ENCODE assay signal across 19 mouse cellular contexts in the genomic region with DNA sequence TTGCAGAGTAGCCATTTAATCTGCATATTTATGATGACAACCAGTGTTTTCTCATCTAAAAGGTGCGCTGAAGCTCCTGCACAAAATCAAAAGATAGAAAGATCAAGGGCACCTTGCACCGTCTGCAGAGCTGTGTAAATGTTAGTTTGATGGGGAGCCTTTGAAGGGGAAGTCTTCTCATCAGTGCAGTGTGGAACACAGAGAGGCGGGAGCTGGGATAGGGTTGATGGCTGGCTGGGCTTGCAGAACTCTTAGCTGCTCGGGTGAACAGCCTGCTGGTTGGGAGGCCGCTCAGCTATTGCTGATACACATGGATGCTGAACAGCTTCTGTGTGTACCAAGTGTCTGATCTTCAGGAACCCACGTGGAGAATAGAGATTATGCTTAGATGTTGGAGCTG. TPM values are rescaled to one million over a fixed set of nuclear protein-coding genes. Genes with fewer than 3 reads are reported as not detected.
DNase-seq lines count a peak whose midpoint lies in the region; ATAC-seq and TF ChIP-seq lines count a peak whose summit lies in the region.
"Had no signal": no experiment of that assay in that cellular context is flagged by ENCODE, and none has a peak within 500 bp of the region (broad histone marks: within the 10 kb centered on the region; RNA-seq: fewer than 3 reads in every experiment).

No protein-coding gene starts in this region.

- H3K36me3 ChIP-seq in midbrain, embryonic 13.5 days = no peaks in the 10 kb centered on the region
- no peaks in the 10 kb centered on the region for H3K36me3 ChIP-seq in midbrain, embryonic 10.5 days
- H3K36me3 ChIP-seq in midbrain, embryonic 16.5 days (ENCODE audit: control insufficient read depth, insufficient read depth, low read length) = no peaks in the 10 kb centered on the region
- H3K36me3 ChIP-seq in midbrain, embryonic 11.5 days (ENCODE audit: control insufficient read depth, insufficient read depth, low read length) = no peaks in the 10 kb centered on the region
- H3K36me3 ChIP-seq: embryonic facial prominence, embryonic 10.5 days; embryonic facial prominence, embryonic 12.5 days; forebrain, embryonic 15.5 days had no signal

- 0 out of 2 replicates have a peak, but pooled peaks have one; percentile 58 for ATAC-seq in midbrain, embryonic 13.5 days
- peak; percentile 32; the same call in 1 of the 2 replicates for ATAC-seq in midbrain, embryonic 16.5 days
- ATAC-seq in midbrain, embryonic 11.5 days (ENCODE audit: low FRiP score) = no peak
- ATAC-seq: forebrain, embryonic 13.5 days; forebrain, embryonic 15.5 days; forebrain, postnatal 0 days had no signal

- intact Hi-C loops in gastrocnemius, adult 2 months (cut with DNase I) = no loop called here

- no peaks in the 10 kb centered on the region for H3K9me3 ChIP-seq in midbrain, embryonic 13.5 days
- no peaks in the 10 kb centered on the region for H3K9me3 ChIP-seq in midbrain, embryonic 10.5 days (replicated peaks)
- H3K9me3 ChIP-seq in midbrain, embryonic 16.5 days (replicated peaks; ENCODE audit: control insufficient read depth, low read length, poor library complexity, severe bottlenecking) = no peaks in the 10 kb centered on the region
- H3K9me3 ChIP-seq in midbrain, embryonic 11.5 days (ENCODE audit: control insufficient read depth, low read length) = no peaks in the 10 kb centered on the region
- H3K9me3 ChIP-seq: embryonic facial prominence, embryonic 10.5 days; embryonic facial prominence, embryonic 12.5 days; forebrain, embryonic 13.5 days; forebrain, embryonic 15.5 days had no signal

- H3K9ac ChIP-seq in midbrain, embryonic 13.5 days (replicated peaks) = no peak overlapping the region
- H3K9ac ChIP-seq in midbrain, embryonic 16.5 days (ENCODE audit: low read depth, low read length) = no peak overlapping the region
- no peak overlapping the region for H3K9ac ChIP-seq in midbrain, embryonic 11.5 days (ENCODE audit: low read length)
- H3K9ac ChIP-seq: embryonic facial prominence, embryonic 12.5 days; forebrain, embryonic 13.5 days; forebrain, embryonic 15.5 days; forebrain, postnatal 0 days had no signal

- no peak for TF ChIP-seq CTCF in gastrocnemius, adult 2 months (IDR thresholded peaks at IDR 0.05)

- H3K4me3 ChIP-seq in midbrain, embryonic 13.5 days (replicated peaks) = no peak overlapping the region
- no peak overlapping the region for H3K4me3 ChIP-seq in midbrain, embryonic 10.5 days
- H3K4me3 ChIP-seq in midbrain, embryonic 16.5 days (ENCODE audit: low read depth, low read length) = no peak overlapping the region
- H3K4me3 ChIP-seq in midbrain, embryonic 11.5 days (ENCODE audit: low read depth, low read length) = no peak overlapping the region
- no peak overlapping the region for H3K4me3 ChIP-seq in gastrocnemius, adult 2 months
- H3K4me3 ChIP-seq: embryonic facial prominence, embryonic 10.5 days; embryonic facial prominence, embryonic 12.5 days; forebrain, embryonic 13.5 days; forebrain, embryonic 15.5 days had no signal

- no peaks in the 10 kb centered on the region for H3K27me3 ChIP-seq in midbrain, embryonic 13.5 days
- no peaks in the 10 kb centered on the region for H3K27me3 ChIP-seq in midbrain, embryonic 10.5 days (ENCODE audit: low read depth, poor library complexity, severe bottlenecking)
- no peaks in the 10 kb centered on the region for H3K27me3 ChIP-seq in midbrain, embryonic 16.5 days (ENCODE audit: control insufficient read depth, insufficient read depth, low read depth, low read length)
- no peaks in the 10 kb centered on the region for H3K27me3 ChIP-seq in midbrain, embryonic 11.5 days (ENCODE audit: control insufficient read depth, insufficient read depth, low read length)
- H3K27me3 ChIP-seq: embryonic facial prominence, embryonic 12.5 days; forebrain, embryonic 13.5 days; forebrain, embryonic 15.5 days had no signal

- no peak overlapping the region for H3K27ac ChIP-seq in midbrain, embryonic 13.5 days
- H3K27ac ChIP-seq in midbrain, embryonic 10.5 days (replicated peaks) = no peak overlapping the region
- H3K27ac ChIP-seq in midbrain, embryonic 16.5 days (ENCODE audit: low read length) = no peak overlapping the region
- no peak overlapping the region for H3K27ac ChIP-seq in midbrain, embryonic 11.5 days (ENCODE audit: low read depth, low read length)
- H3K27ac ChIP-seq in gastrocnemius, adult 2 months = no peak overlapping the region
- H3K27ac ChIP-seq: embryonic facial prominence, embryonic 10.5 days; embryonic facial prominence, embryonic 12.5 days; forebrain, embryonic 13.5 days; forebrain, embryonic 15.5 days had no signal

- peaks cover 6% of the 10 kb centered on the region; the same call in 1 of the 2 replicates for H3K4me1 ChIP-seq in midbrain, embryonic 13.5 days (replicated peaks)
- H3K4me1 ChIP-seq in midbrain, embryonic 10.5 days = peaks cover 11% of the 10 kb centered on the region
- no peaks in the 10 kb centered on the region for H3K4me1 ChIP-seq in midbrain, embryonic 16.5 days (ENCODE audit: control insufficient read depth, insufficient read depth, low read length)
- no peaks in the 10 kb centered on the region for H3K4me1 ChIP-seq in midbrain, embryonic 11.5 days (ENCODE audit: control insufficient read depth, insufficient read depth, low read length)
- H3K4me1 ChIP-seq: embryonic facial prominence, embryonic 12.5 days; forebrain, embryonic 15.5 days had no signal

- H3K4me2 ChIP-seq in midbrain, embryonic 13.5 days (replicated peaks) = no peak overlapping the region
- no peak overlapping the region for H3K4me2 ChIP-seq in midbrain, embryonic 16.5 days (ENCODE audit: low read length)
- no peak overlapping the region for H3K4me2 ChIP-seq in midbrain, embryonic 11.5 days
- H3K4me2 ChIP-seq: embryonic facial prominence, embryonic 12.5 days; forebrain, embryonic 13.5 days; forebrain, embryonic 15.5 days had no signal

- DNase-seq in midbrain, embryonic 10.5 days (ENCODE audit: low spot score) = no peak
- no peak for DNase-seq in midbrain, embryonic 11.5 days (ENCODE audit: low spot score, missing footprints)
- no peak for DNase-seq in gastrocnemius, adult 2 months
- DNase-seq: adrenal gland, adult 2 months; adrenal gland, postnatal 10 days; adrenal gland, postnatal 25 days; cerebellum, adult 11-12 months; cerebellum, adult 2 months; cerebellum, adult 9-10 months; cerebellum, postnatal 10 days; cerebellum, postnatal 25 days; forebrain, postnatal 0 days had no signal

- WGBS in midbrain, embryonic 13.5 days = 68% methylated on average over 6 of the region's 6 CpGs
- WGBS in midbrain, embryonic 10.5 days = 81% methylated on average over 6 of the region's 6 CpGs
- WGBS in midbrain, embryonic 16.5 days = 48% methylated on average over 6 of the region's 6 CpGs
- WGBS in midbrain, embryonic 11.5 days = 69% methylated on average over 6 of the region's 6 CpGs

RNA-seq across cellular contexts. Expression of a gene that starts 53.9 kb away (rescaled TPM):
- 5.4 and 8.9 TPM in 2 replicates for polyA plus RNA-seq in midbrain, embryonic 13.5 days (2015; fragmentation: Nextera tagmentation; extraction: Ambion mirVana)
- 3.0 and 3.3 TPM in 2 replicates for polyA plus RNA-seq in midbrain, embryonic 10.5 days (2016; fragmentation: Nextera tagmentation; extraction: Ambion mirVana)
- 7.1 and 8.1 TPM in 2 replicates for polyA plus RNA-seq in midbrain, embryonic 16.5 days (2015; fragmentation: Nextera tagmentation; extraction: Ambion mirVana)
- polyA plus RNA-seq in midbrain, embryonic 11.5 days (2014; fragmentation: Nextera tagmentation; extraction: Ambion mirVana) = 3.4 and 3.5 TPM in 2 replicates
- total RNA-seq in gastrocnemius, adult 2 months (2021) = 1 to 10 TPM; 1.4 to 3.1 TPM
- total RNA-seq: MEL had no signal
